Mouse (Mus musculus) kidney, embryonic 16.5 days (tissue): ENCODE data around the gene Chaf1a. TPM values are rescaled to one million over a fixed set of nuclear protein-coding genes. Genes with fewer than 3 reads are reported as not detected.
"Not testable (repeated sequence)": the region's sequence is repeated elsewhere in the genome, so short reads cannot be mapped to it uniquely, and the experiment has no call there.

ENCODE experiments used
- ATAC-seq: fragments of 200-750 bp; cut with Nextera tagmentation; 2 replicates; pipeline ENCODE4 v1.8.0; 2017; ENCODE audit warnings: moderate TSS enrichment; ENCODE audit not compliant: low FRiP score, low TSS enrichment
- H3K27ac ChIP-seq: fragments of 300-500 bp; sonication (generic); 2 replicates; pipeline ENCODE4 v1.5.1; 2014; ENCODE audit warnings: low read length
- H3K27me3 ChIP-seq: fragments of 300-500 bp; sonication (generic); 2 replicates; pipeline ENCODE4 v1.6.1; 2014; ENCODE audit warnings: low read length, control low read depth, mixed read lengths; ENCODE audit not compliant: insufficient read depth
- H3K36me3 ChIP-seq: fragments of 300-500 bp; sonication (generic); 2 replicates; pipeline ENCODE4 v1.6.1; 2014; ENCODE audit warnings: low read length, control low read depth, mixed read lengths; ENCODE audit not compliant: insufficient read depth
- H3K4me1 ChIP-seq: fragments of 300-500 bp; sonication (generic); 2 replicates; pipeline ENCODE4 v1.6.1; 2014; ENCODE audit warnings: low read length, control low read depth, mixed read lengths; ENCODE audit not compliant: insufficient read depth
- H3K4me2 ChIP-seq: fragments of 300-500 bp; sonication (generic); replicated peaks from 2 replicates; pipeline ENCODE4 v1.6.1; 2014; ENCODE audit warnings: low read depth, low read length
- H3K4me3 ChIP-seq: fragments of 300-500 bp; sonication (generic); 2 replicates; pipeline ENCODE4 v1.5.1; 2014; ENCODE audit warnings: mild to moderate bottlenecking, low read length
- H3K9ac ChIP-seq: fragments of 300-500 bp; sonication (generic); replicated peaks from 2 replicates; pipeline ENCODE4 v1.6.1; 2014; ENCODE audit warnings: low read length
- H3K9me3 ChIP-seq: fragments of 300-500 bp; sonication (generic); 2 replicates; pipeline ENCODE4 v1.6.1; 2016; ENCODE audit warnings: low read length, control low read depth
- WGBS: fragments of 180-500 bp; shearing (Covaris S2); extraction: QIAGEN DNeasy Blood & Tissue Kit; methylation state at CpG from one replicate; pipeline ENCODE4 v1.1.7; 2014; 5-methylcytosine and 5-hydroxymethylcytosine counted together
- polyA plus RNA-seq: library from polyadenylated mRNA; unstranded; fragments of >200 nt; fragmentation: Nextera tagmentation; extraction: Ambion mirVana; gene quantifications from 2 replicates; pipeline ENCODE4 v1.2.1, GENCODE M21; 2015

Gene Chaf1a
- polyA plus RNA-seq, 1 experiment from 2014 or later = 26.0 TPM

DNA sequence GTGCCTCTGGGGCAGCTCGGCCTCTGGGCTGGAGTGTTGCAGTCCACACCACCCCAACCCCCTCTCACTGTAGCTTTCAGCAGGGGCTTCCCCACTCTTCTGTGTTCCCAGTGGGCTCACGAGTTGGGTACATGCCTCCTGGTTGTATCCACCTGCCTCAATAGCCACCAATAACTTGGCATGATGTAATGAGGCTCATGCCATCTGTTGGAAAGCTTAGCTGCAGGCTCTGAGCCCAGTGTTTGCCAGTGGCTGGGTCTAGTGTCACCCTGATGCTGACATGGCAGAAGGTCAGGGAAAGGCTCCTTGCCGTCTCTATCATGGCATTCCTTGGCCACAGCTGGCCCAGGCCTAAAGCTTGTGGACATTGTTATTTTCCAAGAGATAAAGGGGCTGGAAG is 60.6 kb downstream of the Chaf1a start:
- Histone ChIP-seq H3K27ac (no peak overlapping the region), H3K4me2 (no peak overlapping the region), H3K4me1 (no peaks in the 10 kb centered on the region), H3K36me3 (peaks cover 72% of the 10 kb centered on the region), H3K27me3 (no peaks in the 10 kb centered on the region), H3K9me3 (no peaks in the 10 kb centered on the region), H3K9ac (no peak overlapping the region), H3K4me3 (no peak overlapping the region)
- no peak for ATAC-seq
- WGBS = 90% methylated on average over 3 of the region's 3 CpGs

DNA sequence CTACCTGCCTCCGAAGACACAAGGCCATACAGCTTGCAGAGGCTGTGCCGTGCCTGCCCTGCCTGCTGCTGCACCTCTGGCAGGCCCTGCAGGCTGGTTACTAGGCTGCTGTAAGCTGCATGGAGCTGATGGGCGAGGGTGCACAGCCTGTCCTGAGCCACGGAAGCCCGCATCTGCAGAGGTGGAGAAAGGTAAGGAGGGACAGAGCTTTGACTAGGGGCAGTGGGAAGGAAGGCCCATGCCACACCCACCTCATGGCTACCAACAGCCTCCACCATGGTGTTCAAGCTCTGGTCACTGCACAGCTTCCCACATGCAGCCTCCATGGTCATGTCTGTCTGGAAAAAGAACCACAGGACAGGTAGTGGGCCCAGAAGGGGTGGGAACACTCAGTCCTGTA is 61.9 kb downstream of the Chaf1a start:
- WGBS = 90% methylated on average over 5 of the region's 5 CpGs
- Histone ChIP-seq H3K9ac (no peak overlapping the region), H3K4me1 (no peaks in the 10 kb centered on the region), H3K4me2 (no peak overlapping the region), H3K27me3 (no peaks in the 10 kb centered on the region), H3K4me3 (no peak overlapping the region), H3K36me3 (peaks cover 59% of the 10 kb centered on the region), H3K9me3 (no peaks in the 10 kb centered on the region), H3K27ac (no peak overlapping the region)
- ATAC-seq = no peak

DNA sequence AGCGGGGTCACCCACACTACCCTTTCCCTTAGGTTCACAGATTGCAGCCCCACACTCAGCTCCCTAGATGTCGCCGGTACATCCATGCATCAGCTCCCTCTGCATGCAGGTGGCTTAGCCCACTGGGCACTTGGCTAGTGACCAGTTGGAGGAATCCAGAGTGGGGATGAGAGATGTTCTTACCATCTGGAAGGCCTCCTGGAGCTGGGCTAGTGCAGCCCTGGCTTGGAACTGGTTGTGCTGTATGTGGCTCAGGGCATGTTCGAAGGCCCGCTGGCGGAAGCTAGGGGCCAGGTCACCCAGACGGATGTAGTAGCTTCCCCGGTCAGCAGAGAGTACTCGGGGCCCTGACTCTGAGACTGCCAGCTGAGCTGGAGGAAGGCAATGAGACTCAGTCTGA is 62.7 kb downstream of the Chaf1a start:
- no peak for ATAC-seq
- H3K36me3 ChIP-seq = peaks cover 51% of the 10 kb centered on the region

DNA sequence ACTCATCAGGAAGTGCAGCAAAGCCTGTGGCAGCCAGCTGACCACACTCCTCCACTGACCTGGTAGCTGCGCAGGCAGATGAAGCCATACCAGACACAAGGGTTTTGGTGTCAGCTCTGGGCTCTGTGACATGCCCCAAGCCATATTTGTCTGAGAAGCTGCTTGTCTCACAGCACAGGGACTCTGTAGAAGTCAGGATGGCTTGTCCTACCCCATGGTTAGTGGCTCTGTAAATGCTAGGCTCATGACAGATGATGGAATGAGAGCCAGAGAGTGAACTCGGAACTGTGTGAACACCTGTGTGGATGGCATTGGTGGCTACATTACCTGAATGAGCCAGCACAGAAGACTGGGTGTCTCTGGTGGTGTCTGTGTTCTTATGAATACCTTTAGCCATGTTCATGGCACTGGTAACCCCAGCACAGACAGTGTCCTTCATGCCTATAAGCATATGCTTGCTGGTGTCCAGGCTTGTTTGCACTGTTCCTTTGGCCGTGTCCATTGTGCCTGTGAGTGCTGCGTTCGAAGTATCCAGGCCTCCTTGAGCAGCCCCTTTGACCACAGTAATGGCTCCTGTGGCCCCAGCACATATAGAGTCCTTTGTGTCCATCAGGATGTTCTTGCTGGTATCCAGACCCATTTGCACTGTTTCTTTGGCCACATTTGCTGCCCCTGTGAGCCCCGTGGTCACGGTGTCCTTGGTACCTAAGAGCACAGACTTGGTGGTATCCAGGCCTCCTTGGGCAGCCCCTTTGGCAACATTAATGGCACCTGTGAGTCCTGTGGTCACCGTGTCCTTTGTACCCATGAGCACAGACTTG is 63.4 kb downstream of the Chaf1a start:
- H3K36me3 ChIP-seq = peaks cover 43% of the 10 kb centered on the region
- H3K4me2 ChIP-seq = no peak overlapping the region
- no peaks in the 10 kb centered on the region for H3K4me1 ChIP-seq
- H3K27ac ChIP-seq = no peak overlapping the region
- no peaks in the 10 kb centered on the region for H3K9me3 ChIP-seq
- no peak overlapping the region for H3K9ac ChIP-seq
- H3K27me3 ChIP-seq = no peaks in the 10 kb centered on the region
- H3K4me3 ChIP-seq = no peak overlapping the region
- ATAC-seq = no peak
- 95% methylated on average over 8 of the region's 8 CpGs for WGBS

More for the DNA sequence above, 62.7 kb downstream of the Chaf1a start:
- Histone ChIP-seq H3K9ac (no peak overlapping the region), H3K27ac (no peak overlapping the region), H3K4me2 (no peak overlapping the region), H3K4me1 (no peaks in the 10 kb centered on the region), H3K4me3 (no peak overlapping the region), H3K9me3 (no peaks in the 10 kb centered on the region), H3K27me3 (no peaks in the 10 kb centered on the region)
- WGBS = 92% methylated on average over 9 of the region's 9 CpGs

DNA sequence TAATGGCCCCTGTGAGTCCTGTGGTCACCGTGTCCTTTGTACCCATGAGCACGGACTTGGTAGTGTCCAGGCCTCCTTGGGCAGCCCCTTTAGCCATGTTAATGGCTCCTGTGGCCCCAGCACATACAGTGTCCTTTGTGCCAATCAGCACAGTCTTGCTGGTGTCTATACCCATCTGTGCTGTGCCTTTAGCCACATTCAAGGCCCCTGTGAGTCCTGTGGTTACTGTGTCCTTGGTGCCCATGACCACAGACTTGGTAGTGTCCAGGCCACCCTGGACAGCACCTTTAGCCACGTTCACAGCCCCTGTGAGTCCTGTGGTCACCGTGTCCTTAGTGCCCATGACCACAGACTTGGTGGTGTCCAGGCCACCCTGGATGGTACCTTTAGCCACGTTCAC is 64.6 kb downstream of the Chaf1a start:
- H3K27ac ChIP-seq, ATAC-seq, H3K9ac ChIP-seq, H3K4me2 ChIP-seq, H3K4me1 ChIP-seq, H3K27me3 ChIP-seq, H3K9me3 ChIP-seq, H3K4me3 ChIP-seq: not testable (repeated sequence)
- 88% methylated on average over 2 of the region's 5 CpGs for WGBS
- H3K36me3 ChIP-seq = peaks cover 32% of the 10 kb centered on the region

DNA sequence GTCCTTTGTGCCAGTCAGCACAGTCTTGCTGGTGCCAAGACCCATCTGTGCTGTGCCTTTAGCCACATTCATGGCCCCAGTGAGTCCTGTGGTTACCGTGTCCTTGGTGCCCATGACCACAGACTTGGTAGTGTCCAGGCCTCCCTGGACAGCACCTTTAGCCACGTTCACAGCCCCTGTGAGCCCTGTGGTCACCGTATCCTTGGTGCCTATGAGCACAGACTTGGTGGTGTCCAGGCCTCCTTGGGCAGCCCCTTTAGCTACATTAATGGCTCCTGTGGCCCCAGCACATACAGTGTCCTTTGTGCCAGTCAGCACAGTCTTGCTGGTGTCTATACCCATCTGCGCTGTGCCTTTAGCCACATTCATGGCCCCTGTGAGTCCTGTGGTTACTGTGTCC is 66.2 kb downstream of the Chaf1a start:
- WGBS = 96% methylated on average over 4 of the region's 4 CpGs

DNA sequence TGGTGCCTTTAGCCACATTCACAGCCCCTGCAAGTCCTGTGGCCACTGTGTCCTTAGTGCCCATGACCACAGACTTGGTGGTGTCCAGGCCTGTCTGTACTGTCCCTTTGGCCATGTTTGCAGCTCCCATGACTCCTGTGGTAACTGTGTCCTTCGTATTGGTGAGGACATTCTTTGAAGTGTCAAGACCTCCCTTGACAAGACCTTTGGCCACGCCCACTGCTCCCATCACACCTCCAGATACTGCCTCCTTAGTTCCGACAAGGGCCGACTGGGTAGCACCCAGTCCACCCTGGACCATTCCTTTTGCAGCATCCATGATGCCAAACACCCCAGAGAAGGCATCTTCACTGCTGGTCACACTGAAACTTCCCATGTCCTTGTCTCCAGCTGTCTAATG is 66.7 kb downstream of the Chaf1a start:
- no peaks in the 10 kb centered on the region for H3K27me3 ChIP-seq
- H3K4me1 ChIP-seq = no peaks in the 10 kb centered on the region
- no peak overlapping the region for H3K9ac ChIP-seq
- no peak for ATAC-seq
- H3K36me3 ChIP-seq = peaks cover 13% of the 10 kb centered on the region
- H3K4me3 ChIP-seq = no peak overlapping the region
- H3K9me3 ChIP-seq = no peaks in the 10 kb centered on the region
- 64% methylated on average over 4 of the region's 4 CpGs for WGBS
- no peak overlapping the region for H3K27ac ChIP-seq
- no peak overlapping the region for H3K4me2 ChIP-seq

More for the DNA sequence above, 66.2 kb downstream of the Chaf1a start:
- H3K27me3 ChIP-seq, H3K27ac ChIP-seq, H3K9ac ChIP-seq, H3K4me3 ChIP-seq, ATAC-seq, H3K9me3 ChIP-seq, H3K4me2 ChIP-seq, H3K4me1 ChIP-seq: not testable (repeated sequence)
- peaks cover 19% of the 10 kb centered on the region for H3K36me3 ChIP-seq

DNA sequence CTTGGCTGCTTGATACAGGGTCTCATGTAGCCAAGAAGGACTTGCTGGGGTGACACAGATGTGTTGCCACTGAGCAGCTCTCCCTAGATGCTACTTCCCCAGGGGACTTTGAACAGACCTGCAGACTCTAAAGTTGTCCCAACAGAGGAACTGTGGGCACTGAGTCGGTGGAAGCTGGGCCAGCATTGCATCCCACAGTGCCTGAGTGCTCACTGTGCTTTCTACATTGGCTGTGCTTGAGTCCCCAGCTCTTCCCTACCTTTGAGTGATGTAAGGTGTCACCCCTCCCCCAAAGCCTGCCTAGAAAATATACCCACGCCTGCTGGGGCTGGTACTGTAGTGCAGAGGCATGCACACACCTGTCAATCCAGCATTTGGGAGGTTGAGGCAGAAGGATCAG is 67.5 kb downstream of the Chaf1a start:
- no peak overlapping the region for H3K4me3 ChIP-seq
- H3K36me3 ChIP-seq = 0 out of 2 replicates have a peak, but pooled peaks cover 7% of the 10 kb centered on the region
- H3K27ac ChIP-seq = no peak overlapping the region
- 68% methylated on average over 2 of the region's 2 CpGs for WGBS
- H3K27me3 ChIP-seq = no peaks in the 10 kb centered on the region
- no peaks in the 10 kb centered on the region for H3K9me3 ChIP-seq
- no peaks in the 10 kb centered on the region for H3K4me1 ChIP-seq
- no peak overlapping the region for H3K9ac ChIP-seq
- no peak overlapping the region for H3K4me2 ChIP-seq
- ATAC-seq = no peak

DNA sequence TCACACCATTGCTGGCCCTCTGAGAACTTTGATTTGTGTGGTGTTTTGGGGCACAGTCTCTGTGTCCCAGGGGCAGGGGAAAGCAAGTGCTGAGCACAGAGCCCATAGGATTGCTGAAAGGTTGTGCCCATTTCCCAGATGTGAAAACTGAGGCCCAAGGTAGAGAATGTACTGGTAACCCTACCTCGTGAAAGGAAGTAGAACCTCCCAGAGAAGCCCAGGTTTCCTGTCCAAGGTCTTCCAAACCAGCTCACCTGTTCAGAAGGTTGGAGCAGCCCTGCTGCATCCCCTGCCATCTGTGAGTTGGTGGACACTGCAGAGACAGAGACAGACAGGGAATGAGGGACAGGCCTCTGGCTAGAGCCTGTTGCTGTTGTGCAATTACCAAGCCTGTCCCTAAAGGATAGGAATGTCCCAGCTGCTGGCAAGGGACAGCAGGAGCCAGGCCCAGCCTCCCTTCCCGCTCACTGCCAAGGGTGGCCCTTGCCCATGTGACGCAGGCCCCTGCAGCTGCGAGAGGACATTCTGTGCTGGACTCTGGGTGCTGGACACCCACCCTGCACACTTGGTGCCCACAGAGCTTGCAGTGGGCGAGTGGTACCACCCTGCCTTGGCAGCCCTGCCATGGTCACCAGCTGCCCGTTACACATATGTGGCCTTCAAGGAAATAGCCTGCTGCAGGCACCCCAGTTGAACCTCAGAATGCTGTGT is 68.2 kb downstream of the Chaf1a start:
- H3K27me3 ChIP-seq = no peaks in the 10 kb centered on the region
- H3K9ac ChIP-seq = no peak overlapping the region
- H3K27ac ChIP-seq = no peak overlapping the region
- H3K4me3 ChIP-seq = no peak overlapping the region
- WGBS = 85% methylated on average over 6 of the region's 6 CpGs
- no peak overlapping the region for H3K4me2 ChIP-seq
- H3K9me3 ChIP-seq = no peaks in the 10 kb centered on the region
- no peaks in the 10 kb centered on the region for H3K36me3 ChIP-seq
- 0 out of 2 replicates have a peak, but pooled peaks have one; percentile 9 for ATAC-seq
- no peaks in the 10 kb centered on the region for H3K4me1 ChIP-seq
